Mouse (Mus musculus): ENCODE data around the gene Hist1h2af.
A peak's percentile ranks its signal among the peaks of the same experiment; 100 is the strongest.

The Hist1h2af gene

DNA sequence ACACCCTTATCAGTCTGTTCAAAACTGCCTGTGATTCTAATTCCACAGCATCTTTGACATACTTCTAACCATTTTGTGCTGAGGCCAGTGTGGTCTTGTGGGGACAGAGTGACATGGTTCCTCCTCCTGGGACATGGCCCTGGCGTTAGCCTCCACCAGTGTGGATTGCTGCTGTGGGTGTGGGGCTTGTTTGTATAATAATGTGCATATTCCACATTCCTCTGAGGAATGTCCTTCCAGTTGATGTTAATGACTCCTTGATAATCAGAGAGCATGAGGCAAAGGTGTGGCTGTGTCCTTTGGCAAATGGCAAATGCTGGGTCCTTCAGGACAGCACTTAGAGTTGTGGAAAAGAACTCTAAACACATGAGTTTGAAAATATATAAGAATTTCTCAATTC lies 20.2 kb upstream of the Hist1h2af start:
- no peak for DNase-seq (ENCODE audit: extremely low spot score, low read depth, low spot score)

DNA sequence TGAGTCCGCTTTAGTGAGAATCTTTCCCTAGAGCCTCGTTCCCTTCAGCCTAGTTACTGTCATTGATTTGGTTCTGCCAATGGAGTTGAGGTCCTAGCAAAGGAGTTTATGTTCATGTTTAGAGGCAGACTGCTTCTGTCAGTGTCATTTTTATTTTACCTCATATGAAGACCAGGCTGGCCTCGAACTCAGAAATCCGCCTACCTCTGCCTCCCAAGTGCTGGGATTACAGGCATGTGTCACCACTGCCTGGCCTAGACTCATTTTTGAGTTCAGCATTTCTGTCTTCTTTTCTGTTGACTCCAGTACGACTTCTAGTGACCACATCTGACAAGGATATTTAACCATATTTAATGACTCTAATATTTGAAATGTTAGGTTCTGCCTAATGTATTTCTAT lies 18.4 kb upstream of the Hist1h2af start:
- no peak for DNase-seq (ENCODE audit: extremely low spot score, low read depth, low spot score)

DNA sequence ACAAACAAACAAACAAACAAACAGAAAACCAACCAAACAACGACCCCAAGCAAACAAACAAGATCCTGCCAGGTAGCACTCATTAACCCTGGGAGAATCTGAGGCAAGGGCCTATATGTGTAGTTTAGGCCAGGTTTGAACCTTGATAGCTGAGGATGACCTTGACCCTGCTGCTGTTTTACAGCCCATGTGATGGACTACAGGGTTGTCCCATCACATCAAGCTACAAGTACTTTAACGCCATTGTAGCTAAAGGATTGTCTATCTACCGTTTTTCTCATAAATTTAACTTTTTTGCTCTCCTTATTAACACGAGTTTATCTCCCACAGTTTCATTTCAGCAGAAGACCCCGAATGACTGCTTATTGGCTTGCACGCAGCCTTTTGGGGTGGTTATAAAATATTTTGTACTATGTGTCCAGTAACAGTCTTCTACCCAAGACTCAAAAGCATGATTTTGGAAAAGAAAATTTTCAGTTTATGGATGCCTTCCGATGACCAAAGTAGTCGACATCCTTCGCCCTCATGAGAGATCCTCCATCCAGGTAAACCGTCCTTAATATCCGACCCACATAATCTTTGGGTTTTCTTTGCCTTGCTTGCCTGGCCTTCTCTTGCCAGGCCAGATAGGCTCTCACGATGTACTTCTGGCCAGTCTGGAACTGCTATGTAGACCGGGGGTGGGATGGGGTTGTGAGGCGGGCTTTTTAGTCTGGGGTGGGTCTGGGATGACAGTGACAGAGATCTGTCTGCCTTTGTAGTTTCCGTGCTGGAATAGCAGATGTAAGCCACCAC lies 17.7 kb upstream of the Hist1h2af start:
- DNase-seq (ENCODE audit: extremely low spot score, low read depth, low spot score): no peak

- DNase-seq (ENCODE audit: extremely low spot score, low read depth, low spot score): peak; percentile 83
These were observed 16.7 kb upstream of the Hist1h2af start for GRCm38 (mm10) chr13:23516822-23517602.

DNA sequence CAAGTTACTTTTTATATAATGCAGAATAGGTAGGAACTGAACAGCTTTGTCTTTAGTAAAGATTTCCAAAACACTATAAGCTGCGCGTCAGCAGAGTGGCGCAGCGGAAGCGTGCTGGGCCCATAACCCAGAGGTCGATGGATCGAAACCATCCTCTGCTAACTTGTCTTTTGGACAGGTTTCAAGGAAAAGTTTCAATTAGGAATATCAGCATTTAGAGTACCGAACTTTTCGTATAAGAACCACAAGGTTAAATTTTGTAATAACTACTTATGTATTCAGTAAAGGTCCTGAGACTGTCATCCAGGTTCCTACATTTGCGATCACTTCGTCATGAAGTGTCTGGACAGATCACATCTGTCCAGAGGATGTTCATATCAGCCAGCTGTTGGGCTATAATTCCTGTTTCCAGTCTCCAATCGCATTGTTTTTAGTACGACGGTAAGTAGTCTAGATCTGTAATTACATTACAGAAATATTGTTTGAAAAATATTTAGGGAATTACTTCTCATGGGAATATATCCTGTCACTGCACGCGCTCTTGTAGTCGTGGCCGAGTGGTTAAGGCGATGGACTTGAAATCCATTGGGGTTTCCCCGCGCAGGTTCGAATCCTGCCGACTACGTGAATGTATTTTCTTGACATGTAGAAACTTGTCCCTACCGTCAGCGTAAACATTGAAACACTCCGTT lies 16.0 kb upstream of the Hist1h2af start:
- DNase-seq (ENCODE audit: extremely low spot score, low read depth, low spot score): peak; percentile 96

GRCm38 (mm10) chr13:23518295-23518603 lies 15.5 kb upstream of the Hist1h2af start:
- no peak for DNase-seq (ENCODE audit: extremely low spot score, low read depth, low spot score)

DNA sequence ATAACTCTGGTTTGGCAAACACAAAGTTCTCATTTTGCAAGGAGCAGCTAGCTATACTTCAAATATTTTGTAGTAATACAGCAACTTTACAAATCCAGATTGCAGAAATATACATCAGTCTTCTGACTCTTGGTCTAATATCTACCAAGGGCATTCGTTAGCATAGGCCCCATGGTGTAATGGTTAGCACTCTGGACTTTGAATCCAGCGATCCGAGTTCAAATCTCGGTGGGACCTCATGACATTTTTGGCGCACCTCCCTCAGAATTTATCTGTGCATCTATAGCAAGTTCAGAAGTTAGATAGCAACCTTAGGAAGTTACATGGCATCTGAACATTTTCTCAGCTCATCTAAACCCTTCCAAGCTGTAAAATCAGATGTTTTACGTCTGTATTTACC lies 14.8 kb upstream of the Hist1h2af start:
- DNase-seq (ENCODE audit: extremely low spot score, low read depth, low spot score): no peak

GRCm38 (mm10) chr13:23519416-23519815 lies 14.3 kb upstream of the Hist1h2af start:
- no peak for DNase-seq (ENCODE audit: extremely low spot score, low read depth, low spot score)

DNA sequence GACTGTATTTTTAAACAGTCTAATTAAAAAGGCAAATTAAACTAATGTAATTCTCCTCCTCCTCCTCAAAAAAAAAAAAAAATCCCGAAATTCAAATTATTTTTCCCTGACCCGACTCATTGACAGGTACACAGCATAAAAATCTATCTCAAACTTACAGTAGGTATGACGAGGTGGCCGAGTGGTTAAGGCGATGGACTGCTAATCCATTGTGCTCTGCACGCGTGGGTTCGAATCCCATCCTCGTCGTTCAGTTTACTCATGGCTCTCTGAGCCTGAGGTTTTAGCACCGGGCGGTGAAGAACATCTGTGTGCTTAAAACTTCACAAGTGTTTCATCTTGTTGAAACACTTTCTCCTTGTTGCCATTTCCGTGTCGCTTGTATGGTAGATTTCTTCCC lies 12.0 kb upstream of the Hist1h2af start:
- no peak for DNase-seq (ENCODE audit: extremely low spot score, low read depth, low spot score)

DNA sequence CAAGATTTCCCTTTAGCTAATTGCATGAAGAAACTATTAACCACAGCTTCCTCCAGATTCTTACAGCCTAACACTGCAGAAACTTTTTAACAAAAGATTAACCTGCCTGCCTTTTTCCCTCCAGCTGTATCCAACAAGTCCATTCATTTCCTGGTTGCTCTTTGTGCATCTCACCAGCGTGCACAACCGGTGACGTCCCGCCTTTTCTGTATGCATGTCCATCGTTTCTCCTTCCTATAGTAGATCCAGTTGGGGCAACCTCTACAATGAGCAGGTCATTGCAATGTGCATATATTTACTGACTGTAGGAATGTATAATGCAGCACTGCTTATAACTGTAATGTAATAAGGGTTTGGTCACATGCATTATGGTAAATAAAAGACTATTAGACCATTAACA lies 9.7 kb upstream of the Hist1h2af start:
- no peak for DNase-seq (ENCODE audit: extremely low spot score, low read depth, low spot score)

DNA sequence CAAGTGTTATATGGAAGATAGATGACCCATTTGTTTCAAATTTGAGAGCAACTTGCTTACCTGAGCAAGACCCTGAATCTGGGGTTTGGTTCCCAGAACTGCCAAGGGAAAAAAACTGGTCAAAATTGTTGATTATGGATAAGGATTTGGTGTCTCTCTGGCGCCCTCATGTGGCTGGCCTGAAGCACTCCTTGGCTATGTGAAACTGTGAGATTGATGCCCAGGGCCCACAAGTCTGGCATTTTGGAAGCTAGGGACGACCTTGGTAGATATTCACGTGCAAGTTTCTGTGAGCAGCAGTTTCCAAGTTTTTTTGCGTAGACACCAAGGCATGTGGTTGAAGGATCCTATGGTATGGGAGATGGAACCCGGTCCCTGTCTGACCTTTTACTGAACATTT lies 9.1 kb upstream of the Hist1h2af start:
- no peak for DNase-seq (ENCODE audit: extremely low spot score, low read depth, low spot score)

GRCm38 (mm10) chr13:23525901-23526300 lies 7.8 kb upstream of the Hist1h2af start:
- no peak for DNase-seq (ENCODE audit: extremely low spot score, low read depth, low spot score)

DNA sequence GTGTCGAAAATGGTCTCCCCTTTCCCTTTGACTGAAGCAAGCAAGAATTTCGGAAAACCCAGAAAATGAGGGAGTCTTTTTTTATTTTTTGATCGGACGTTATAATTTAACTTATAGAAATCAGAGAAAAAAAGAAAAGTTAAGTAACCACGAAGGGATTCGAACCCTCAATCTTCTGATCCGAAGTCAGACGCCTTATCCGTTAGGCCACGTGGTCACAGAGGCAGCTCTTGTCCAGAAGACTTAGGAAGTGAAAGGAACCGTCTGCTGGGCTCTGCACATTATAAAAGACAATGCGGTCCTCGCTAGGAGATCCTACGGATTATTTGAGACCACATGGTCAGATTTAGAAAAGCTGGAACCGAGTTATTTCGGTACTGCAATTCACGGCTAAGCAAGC lies 7.4 kb upstream of the Hist1h2af start:
- DNase-seq (ENCODE audit: extremely low spot score, low read depth, low spot score): no peak

- DNase-seq (ENCODE audit: extremely low spot score, low read depth, low spot score): no peak
These were observed 4.7 kb upstream of the Hist1h2af start for GRCm38 (mm10) chr13:23529005-23529404.

- DNase-seq (ENCODE audit: extremely low spot score, low read depth, low spot score): no peak
These were observed 4.1 kb upstream of the Hist1h2af start for GRCm38 (mm10) chr13:23529480-23530165.

GRCm38 (mm10) chr13:23530181-23530900 lies 3.4 kb upstream of the Hist1h2af start:
- no peak for DNase-seq (ENCODE audit: extremely low spot score, low read depth, low spot score)

DNA sequence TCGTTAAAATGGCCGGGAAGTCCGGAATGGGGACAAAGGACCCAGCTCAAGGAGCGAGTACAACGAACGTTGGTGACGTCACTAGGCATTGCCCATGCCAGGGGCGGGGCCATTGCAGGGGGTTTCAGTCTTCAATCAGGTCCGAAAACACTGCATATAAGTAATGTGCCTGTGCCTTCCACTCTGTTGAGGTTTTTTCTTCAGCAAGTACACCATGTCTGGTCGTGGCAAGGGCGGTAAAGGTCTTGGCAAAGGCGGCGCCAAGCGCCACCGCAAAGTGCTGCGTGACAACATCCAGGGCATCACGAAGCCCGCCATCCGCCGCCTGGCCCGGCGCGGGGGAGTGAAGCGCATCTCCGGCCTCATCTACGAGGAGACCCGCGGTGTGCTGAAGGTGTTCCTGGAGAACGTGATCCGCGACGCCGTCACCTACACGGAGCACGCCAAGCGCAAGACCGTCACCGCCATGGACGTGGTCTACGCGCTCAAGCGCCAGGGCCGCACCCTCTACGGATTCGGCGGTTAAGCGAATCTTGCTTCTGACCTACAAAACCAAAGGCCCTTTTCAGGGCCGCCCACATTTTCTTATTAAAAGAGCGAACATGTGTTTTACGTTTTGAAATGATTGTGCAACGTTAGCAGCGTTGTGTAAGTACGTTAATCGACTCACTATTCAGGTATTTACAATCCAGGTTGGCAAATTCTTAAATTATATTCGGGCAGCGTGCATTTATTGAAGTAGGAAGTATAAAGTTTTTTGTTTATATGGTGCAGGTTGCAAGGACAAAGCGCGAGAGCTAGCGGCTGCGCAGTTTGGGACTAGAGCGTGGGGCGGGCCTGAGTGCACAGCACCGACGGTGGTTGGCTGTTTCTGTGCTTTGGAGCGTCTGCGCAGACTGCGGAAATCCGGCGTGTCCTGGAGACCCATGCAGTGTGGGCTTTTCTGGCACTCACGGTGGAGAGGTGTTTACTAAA lies 2.5 kb upstream of the Hist1h2af start, which contains the start of gene Hist1h4h:
Gene Hist1h4h, plus strand, starts transcription at position 150 of the 975 bp plus-strand sequence.
- peak; percentile 98 for DNase-seq (ENCODE audit: extremely low spot score, low read depth, low spot score)

DNA sequence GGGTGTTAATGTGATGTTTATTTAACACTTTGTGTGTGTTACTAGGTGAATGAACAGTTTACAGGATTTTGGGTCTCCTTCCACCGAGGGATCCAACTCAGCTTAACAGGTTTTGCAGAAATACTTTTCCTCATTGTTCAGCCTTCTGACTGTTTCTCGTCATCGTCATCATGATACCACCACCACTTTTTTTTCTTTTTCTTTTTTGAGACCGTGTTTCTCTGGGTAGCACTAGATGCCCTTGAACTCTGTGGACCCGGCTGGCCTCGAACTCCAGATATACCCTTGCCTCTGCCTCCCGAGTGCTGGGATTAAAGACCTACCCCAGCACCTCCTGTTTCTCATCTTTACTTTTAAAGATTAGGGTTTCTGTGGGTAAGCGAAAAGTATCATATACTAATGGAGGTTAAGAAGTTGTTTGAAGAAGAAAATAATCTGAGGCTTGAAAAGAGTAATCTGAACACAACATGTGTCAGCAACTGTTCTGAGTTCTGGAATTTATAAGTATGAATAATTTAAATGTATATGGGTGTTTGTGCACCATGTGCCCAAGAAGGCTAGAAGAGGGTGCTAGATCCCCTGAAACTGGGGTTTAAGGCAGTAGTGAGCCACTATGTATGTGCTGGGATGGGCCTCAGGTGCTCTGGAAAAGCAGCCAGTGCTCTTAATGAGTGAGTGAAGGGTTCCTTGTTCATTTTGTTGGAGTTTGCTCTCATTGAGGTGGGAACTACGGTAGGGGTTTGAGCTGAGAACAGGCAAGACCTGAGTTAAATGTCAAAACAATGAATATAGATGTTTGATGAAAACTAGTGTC lies 1.2 kb upstream of the Hist1h2af start:
- no peak for DNase-seq (ENCODE audit: extremely low spot score, low read depth, low spot score)
